Mouse (Mus musculus): ENCODE results near the gene Hgfac.

DNA sequence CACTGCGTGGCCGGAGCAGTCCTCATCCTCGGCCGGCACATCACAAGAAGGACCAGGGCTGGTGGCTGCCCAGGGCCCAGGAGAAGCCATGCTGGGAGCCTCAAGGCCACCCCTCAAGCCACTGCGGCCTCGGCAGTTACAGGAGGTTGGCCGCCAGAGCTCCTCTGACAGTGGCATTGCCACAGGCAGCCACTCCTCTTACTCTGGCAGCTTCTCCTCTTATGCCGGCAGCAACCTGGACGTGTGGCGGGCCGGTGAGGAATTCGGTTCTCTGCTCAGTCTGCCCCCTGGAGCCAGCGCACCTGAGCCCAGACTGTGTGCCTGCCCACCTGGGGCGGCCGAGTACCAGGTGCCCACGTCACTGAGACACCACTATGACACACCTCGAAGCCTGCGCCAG lies 37.8 kb downstream of the Hgfac start:
- TF ChIP-seq CTCF (IDR thresholded peaks at IDR 0.05; ENCODE audit: borderline replicate concordance, insufficient read depth, low read depth, low read length) (no peak), POLR2A (IDR thresholded peaks at IDR 0.05; ENCODE audit: borderline replicate concordance, insufficient read depth, low read length) (no peak)
